Mouse (Mus musculus) lung, postnatal 4 days (tissue): ENCODE measurements around the gene Slc6a5.
"Not testable (repeated sequence)": the region's sequence is repeated elsewhere in the genome, so short reads cannot be mapped to it uniquely, and the experiment has no call there.

Experiments used
- DNase-seq, 2 experiments: peaks; one replicate each; pipeline ENCODE4 v3.0.0; 2021

The Slc6a5 gene

DNA sequence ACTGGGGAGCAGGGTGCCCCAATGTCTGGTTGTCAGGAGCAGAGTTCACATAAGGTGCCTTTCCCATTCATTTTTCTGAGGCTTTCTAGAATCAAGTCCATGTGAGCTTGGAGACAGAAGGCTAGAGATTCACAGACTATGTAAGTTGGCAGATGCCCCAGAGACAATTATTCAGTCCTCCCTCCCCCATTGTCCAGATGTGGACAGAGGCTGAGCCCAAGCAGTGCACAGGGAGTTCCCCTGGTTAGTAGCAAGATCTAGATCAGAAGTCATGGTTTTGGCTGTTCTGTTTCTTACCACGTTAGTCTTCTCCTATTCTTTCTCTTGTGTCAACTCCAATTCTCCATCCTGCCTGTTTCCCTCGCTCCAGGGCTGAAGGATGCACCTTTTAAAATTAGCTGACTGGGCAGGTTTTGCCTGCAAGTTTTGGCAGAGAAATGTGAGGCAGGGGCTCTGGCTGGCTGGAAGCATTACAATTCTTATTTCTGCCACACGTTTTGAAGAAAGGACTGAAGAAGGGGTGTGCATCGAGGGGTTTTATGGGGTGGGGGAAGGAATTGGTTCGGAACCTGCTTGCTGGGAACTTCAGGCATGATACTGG lies 3.9 kb downstream of the Slc6a5 start:
- no peak for DNase-seq

GRCm38 (mm10) chr7:49914946-49915345 lies 5.0 kb downstream of the Slc6a5 start:
- no peak for DNase-seq

- no peak for DNase-seq
These were observed 5.5 kb downstream of the Slc6a5 start for GRCm38 (mm10) chr7:49915471-49915870.

DNA sequence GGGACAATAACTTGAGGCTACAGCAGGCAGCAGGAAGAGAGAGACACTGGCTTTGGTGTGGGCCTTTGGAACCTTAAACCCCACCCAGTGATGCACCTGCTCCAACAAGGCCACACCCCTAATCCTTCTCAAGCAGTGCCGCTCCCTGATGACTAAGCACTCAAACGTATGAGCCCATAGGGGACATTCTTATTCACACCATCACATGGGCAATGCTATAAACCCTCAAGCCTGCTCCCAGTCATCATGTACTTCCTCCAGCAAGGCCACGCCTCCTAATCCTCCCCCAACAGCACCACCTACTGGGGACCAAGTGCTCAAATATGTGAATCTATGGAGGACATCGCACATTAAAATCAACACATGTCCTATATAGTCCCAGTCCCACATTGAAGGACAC lies 9.5 kb downstream of the Slc6a5 start:
- no peak for DNase-seq

- DNase-seq = no peak
These were observed 10.8 kb downstream of the Slc6a5 start for GRCm38 (mm10) chr7:49920751-49921150.

DNA sequence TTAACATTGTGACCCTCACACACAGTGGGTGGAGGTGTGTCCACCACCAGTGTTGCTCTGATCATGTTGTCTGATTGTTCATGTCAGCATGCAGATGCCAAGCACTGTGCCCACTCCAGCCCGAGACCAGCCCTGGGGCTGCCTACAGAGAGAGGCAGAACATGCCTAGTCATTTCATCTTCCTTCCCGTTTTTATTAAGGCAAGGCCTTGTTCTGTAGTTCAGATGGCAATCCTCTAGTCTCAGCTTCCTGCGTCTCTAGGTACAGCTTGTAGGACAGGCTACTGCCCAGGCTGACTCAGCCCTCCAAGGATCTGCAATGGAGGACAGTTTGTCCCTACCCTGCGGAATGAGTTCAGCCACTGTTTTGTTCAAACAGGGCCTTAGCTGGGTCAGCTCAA lies 13.0 kb downstream of the Slc6a5 start:
- no peak for DNase-seq

GRCm38 (mm10) chr7:49923376-49923775 lies 13.4 kb downstream of the Slc6a5 start:
- DNase-seq = peak; percentile 73 to 82

DNA sequence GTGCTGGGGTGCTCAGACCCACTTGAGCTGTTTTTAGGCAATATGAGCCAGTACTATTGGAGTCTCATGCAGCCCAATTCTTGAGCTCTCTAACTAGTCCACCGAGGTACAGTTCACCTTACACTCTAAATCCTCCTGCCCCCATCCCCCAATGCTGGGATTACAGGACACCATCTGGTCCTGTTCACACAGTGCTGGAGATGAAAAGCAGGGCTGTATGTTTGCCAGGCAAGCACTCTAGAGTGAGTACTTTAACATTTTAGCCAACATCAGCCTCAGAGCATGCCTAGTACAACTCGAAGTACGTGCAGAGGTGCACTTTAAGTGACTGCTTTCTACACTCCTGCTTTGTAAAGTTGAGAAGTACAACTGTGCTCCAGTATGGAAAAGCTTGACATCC lies 18.6 kb downstream of the Slc6a5 start:
- no peak for DNase-seq

DNA sequence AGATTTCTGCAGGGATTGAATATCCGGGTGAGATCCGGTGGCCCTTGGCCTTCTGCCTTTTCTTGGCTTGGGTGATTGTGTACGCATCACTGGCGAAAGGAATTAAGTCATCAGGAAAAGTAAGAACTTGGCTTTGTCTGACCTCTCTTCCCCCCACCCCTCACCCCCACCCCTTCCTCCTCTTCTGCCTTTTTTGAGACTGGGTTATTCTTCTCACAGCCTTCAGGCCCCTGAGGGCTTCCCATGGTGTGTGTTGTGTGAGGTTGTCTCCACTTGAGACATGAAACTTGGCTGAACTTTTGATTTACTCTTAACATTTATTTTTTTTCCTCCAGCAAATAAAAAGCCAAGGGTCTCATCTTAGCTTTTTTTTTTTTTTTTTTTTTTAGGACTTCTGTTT lies 20.1 kb downstream of the Slc6a5 start:
- DNase-seq = no peak

- not testable (repeated sequence) for DNase-seq
These were observed 23.6 kb downstream of the Slc6a5 start for GRCm38 (mm10) chr7:49933386-49934115.

DNA sequence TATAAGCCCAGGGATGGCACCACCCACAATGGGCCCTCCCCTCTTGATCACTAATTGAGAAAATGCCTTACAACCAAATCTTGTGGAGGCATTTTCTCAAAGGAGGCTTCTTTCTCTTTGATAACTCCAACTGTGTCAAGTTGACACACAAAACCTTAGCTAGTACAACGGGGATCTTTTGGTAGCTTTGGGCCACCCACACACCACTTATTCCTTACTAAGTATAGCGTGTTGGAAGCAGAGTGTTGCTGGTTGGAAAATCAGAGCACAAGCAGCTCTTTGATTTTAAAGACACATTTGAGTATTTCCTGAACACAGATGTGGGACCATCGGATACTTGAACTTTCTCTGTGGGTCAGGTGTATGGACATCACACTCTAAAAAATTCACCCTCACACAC lies 26.9 kb downstream of the Slc6a5 start:
- DNase-seq = no peak

DNA sequence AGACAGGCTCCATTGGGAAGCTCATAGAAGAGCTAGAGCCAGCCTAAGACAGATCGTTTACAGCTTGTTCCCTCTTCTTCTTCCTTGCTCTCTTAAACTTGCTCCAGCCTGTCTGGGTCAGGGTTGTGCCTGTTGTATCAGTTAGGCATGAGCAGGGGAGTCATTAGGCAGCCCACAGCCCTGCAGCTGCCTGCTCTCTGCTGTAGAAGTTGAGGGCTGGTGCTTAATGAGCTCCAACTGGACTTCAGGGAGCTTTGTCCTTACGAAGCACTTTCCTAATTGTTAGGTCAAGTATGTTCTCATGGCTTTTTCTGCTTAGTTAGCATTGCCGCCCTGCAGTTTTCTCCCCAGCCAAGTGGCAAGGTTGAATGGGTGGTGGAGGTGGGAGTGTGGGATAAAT lies 32.1 kb downstream of the Slc6a5 start:
- DNase-seq = no peak

GRCm38 (mm10) chr7:49942490-49942889 lies 32.5 kb downstream of the Slc6a5 start:
- no peak for DNase-seq

GRCm38 (mm10) chr7:49946691-49947090 lies 36.7 kb downstream of the Slc6a5 start:
- no peak for DNase-seq

DNA sequence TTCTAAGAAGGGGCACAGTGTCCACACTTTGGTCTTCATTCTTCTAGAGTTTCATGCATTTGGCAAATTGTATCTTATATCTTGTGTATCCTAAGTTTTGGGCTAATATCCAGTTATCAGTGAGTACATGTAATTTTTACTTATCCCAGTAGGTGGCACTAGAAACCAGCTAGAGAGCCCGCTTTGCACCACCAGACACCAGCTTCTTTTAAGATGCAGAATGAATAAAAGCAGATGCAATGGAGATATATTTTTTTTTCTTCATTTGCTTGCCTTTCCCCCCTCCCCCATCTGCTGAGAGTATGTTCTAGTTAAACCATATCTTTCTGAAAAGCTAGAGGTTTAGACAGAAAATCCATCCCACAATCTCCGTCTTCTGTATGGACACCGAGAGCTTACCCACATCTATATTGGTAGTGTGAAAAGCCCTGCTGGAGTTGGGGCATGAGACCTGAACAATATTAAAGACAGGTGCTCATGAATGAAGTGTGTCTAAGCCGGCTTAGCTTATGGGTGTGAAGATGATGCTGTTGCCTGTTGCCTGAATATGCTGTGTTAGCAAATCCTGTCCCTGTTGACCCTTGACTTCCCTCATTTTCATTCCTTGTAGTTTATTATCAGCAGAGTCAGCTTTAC lies 43.7 kb downstream of the Slc6a5 start:
- DNase-seq = peak in 1 of 2 experiments; percentile 15

DNA sequence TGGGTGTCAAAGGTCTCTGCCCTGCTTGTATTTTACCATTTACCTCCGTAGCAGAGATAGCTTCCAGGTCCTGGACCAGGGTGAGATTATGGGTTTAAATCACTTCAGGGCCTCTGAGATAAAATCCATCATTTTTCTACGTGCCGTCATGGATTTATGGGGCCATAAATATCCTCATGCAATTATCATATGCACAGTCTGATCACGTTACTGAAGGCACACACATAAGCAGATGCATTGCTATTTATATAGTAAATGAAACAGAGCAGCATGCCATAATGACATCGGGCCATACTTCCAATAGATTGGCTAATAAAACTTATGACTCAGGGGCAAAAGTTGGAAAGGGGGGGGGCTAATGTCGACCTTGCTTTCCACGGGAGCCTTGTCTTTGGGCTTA lies 44.9 kb downstream of the Slc6a5 start:
- no peak for DNase-seq

DNA sequence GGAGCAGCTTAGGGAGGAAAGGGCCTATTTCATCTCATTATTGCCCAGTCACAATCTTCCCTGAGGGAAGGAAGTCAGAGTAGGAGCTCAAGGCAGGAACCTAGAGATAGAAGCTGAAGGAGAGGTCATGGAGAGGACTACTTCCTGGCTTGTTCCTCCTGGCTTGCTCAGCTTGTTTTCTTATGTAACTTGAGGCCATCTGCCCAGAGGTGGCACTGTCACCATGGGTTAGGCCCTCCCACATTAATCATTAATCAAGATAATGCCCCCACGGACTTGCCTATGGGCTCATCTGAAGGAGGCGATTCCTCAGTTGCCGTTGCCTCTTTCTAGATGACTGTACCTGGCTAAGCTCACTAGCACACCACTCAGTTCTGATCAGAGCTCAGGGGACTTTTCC lies 47.2 kb downstream of the Slc6a5 start:
- DNase-seq = no peak

GRCm38 (mm10) chr7:49963764-49964163 lies 53.8 kb downstream of the Slc6a5 start:
- no peak for DNase-seq

GRCm38 (mm10) chr7:49969516-49969915 lies 59.6 kb downstream of the Slc6a5 start:
- DNase-seq = no peak

GRCm38 (mm10) chr7:49974841-49975440 lies 65.0 kb downstream of the Slc6a5 start, which contains the start of gene Nell1:
Nell1 (plus strand) TSS chr7:49974864.
- DNase-seq = peak; percentile 6 to 33

DNA sequence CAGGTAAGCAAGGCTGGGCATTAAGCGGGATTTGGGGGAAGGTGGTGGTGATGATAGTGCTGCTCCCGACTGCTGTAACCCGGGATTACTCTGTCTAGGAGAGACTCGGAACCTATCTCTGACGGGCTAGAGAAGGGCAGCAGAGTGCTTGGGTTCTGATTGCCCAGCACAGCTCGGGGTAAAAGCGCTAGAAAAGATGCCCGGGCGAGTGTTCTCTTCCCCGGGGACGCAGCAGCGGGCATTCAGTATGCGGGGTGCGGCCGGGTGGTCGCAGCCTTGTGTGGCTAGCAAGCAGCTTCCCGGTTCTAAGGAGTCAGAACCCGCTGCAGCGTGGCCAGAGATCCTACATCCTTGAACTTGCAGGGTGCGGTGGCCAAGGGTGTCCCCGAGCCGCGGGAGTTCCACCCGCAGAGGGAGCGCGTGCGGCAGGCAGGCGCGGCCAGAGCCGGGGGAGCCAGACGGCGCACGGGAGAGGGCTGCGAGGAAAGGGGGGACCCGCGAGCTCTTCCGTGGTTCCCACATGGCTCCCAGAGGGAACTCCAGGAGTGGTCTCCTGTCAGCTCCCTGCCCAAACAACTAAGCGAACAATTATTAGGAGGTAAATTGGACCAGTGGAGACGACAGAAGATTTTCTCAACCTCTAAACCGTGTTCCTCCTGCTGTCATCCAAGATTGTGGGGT lies 65.6 kb downstream of the Slc6a5 start:
- peak; percentile 21 to 48 for DNase-seq

- DNase-seq = no peak
These were observed 71.7 kb downstream of the Slc6a5 start for GRCm38 (mm10) chr7:49981511-49982227.
